ENCODE assay signal across 18 mouse cellular contexts in genomic region chr11:72491130-72491960, GRCm38 (mm10). TPM values are rescaled to one million over a fixed set of nuclear protein-coding genes. Genes with fewer than 3 reads are reported as not detected.
DNase-seq lines count a peak whose midpoint lies in the region; TF ChIP-seq lines count a peak whose summit lies in the region.
"Had no signal": no experiment of that assay in that cellular context is flagged by ENCODE, and none has a peak within 500 bp of the region (broad histone marks: within the 10 kb centered on the region; RNA-seq: fewer than 3 reads in every experiment).

No protein-coding gene starts in this region.

- no peak overlapping the region for H3K27ac ChIP-seq in MEL (ENCODE audit: control insufficient read depth, low read depth, low read length)
- H3K27ac ChIP-seq: embryonic facial prominence, embryonic 12.5 days; midbrain, embryonic 13.5 days; neural tube, embryonic 12.5 days had no signal

- TF ChIP-seq POLR2A in MEL (IDR thresholded peaks at IDR 0.05; ENCODE audit: control insufficient read depth in 1 of 2, insufficient read depth in 1 of 2, low read depth in 1 of 2, low read length in 2 of 2, poor library complexity in 1 of 2): no peak

- DNase-seq in left cerebral cortex, adult 11 months (ENCODE audit: low spot score): peak; percentile 58
- DNase-seq in left cerebral cortex, postnatal 10 days (ENCODE audit: extremely low spot score in 1 of 2, low spot score in 2 of 2): no peak
- DNase-seq in MEL (ENCODE audit: low read depth, low spot score): peak; percentile 55
- DNase-seq in left cerebral cortex, adult 18-20 months (ENCODE audit: low spot score in 2 of 2): peak; percentile 70 to 71
- peak; percentile 71 for DNase-seq in right cerebral cortex, postnatal 25 days
- DNase-seq in T-cell, adult 2 months (ENCODE audit: low spot score): no peak
- DNase-seq in kidney, adult 11 months: no peak
- no peak for DNase-seq in adrenal gland, adult (ENCODE audit: inconsistent age in 2 of 2, low spot score in 1 of 2)
- DNase-seq: adrenal gland, postnatal 36 days; cerebellum, postnatal 36 days; heart, postnatal 4 days; kidney, postnatal 14 days; lung, embryonic 14.5 days had no signal

- intact Hi-C loops in left cerebral cortex, postnatal 10 days (cut with DNase I): loop anchor here (5.0 kb wide), 1 partner anchor 71 kb away; no protein-coding TSS in a partner anchor

- peaks cover 0 to 5% of the 10 kb centered on the region in 2 experiments; a peak in 2 of 4 replicates for H3K36me3 ChIP-seq in MEL (ENCODE audit: control insufficient read depth in 1 of 2, insufficient read depth in 2 of 2, low read length in 2 of 2)
- H3K36me3 ChIP-seq: embryonic facial prominence, embryonic 12.5 days; midbrain, embryonic 13.5 days; neural tube, embryonic 12.5 days had no signal

- H3K9ac ChIP-seq in MEL (ENCODE audit: control insufficient read depth, low read depth, low read length, poor library complexity, severe bottlenecking): no peak overlapping the region
- H3K9ac ChIP-seq: embryonic facial prominence, embryonic 12.5 days; lung, embryonic 14.5 days; midbrain, embryonic 13.5 days; neural tube, embryonic 12.5 days had no signal

- no peak for TF ChIP-seq CTCF in MEL (IDR thresholded peaks at IDR 0.05 in 2 of 3, conservative IDR thresholded peaks at IDR 0.05 in 1 of 3; ENCODE audit: control insufficient read depth in 1 of 3, insufficient read depth in 1 of 3, low read depth in 2 of 3, low read length in 3 of 3, poor library complexity in 1 of 3, severe bottlenecking in 1 of 3)

- TF ChIP-seq EP300 in MEL (IDR thresholded peaks at IDR 0.05; ENCODE audit: low read depth in 1 of 2, low read length in 2 of 2): no peak

- H3K4me1 ChIP-seq in MEL (ENCODE audit: control insufficient read depth in 1 of 2, insufficient read depth in 2 of 2, low read length in 2 of 2): peaks cover 0 to 17% of the 10 kb centered on the region in 2 experiments; a peak in 2 of 4 replicates

- no peak overlapping the region for H3K4me3 ChIP-seq in MEL (ENCODE audit: control insufficient read depth in 1 of 2, insufficient read depth in 1 of 2, low read depth in 2 of 2, low read length in 2 of 2)
- H3K4me3 ChIP-seq: embryonic facial prominence, embryonic 12.5 days; midbrain, embryonic 13.5 days; neural tube, embryonic 12.5 days had no signal

- TF ChIP-seq RAD21 in MEL (IDR thresholded peaks at IDR 0.05; ENCODE audit: low read depth, low read length): no peak

- no peaks in the 10 kb centered on the region for H3K79me2 ChIP-seq in MEL (ENCODE audit: control insufficient read depth, insufficient read depth, low read length, poor library complexity)

- H3K27me3 ChIP-seq in MEL (ENCODE audit: control insufficient read depth in 1 of 2, insufficient read depth in 2 of 2, low read length in 2 of 2): peaks cover 0 to 9% of the 10 kb centered on the region in 2 experiments; a peak in 2 of 4 replicates

- no peaks in the 10 kb centered on the region for H3K9me3 ChIP-seq in MEL (replicated peaks; ENCODE audit: insufficient read depth, low read length)
- H3K9me3 ChIP-seq: embryonic facial prominence, embryonic 12.5 days; midbrain, embryonic 13.5 days; neural tube, embryonic 12.5 days had no signal

TF ChIP-seq in MEL, 35 proteins besides CTCF, POLR2A, EP300 and RAD21:
- TF ChIP-seq NRF1 (IDR thresholded peaks at IDR 0.05; ENCODE audit: insufficient read depth, low read depth, low read length, poor library complexity, severe bottlenecking) (no peak), POLR2AphosphoS2 (IDR thresholded peaks at IDR 0.05; ENCODE audit: low read length) (no peak), TCF12 (IDR thresholded peaks at IDR 0.05; ENCODE audit: low read depth, low read length) (no peak), USF1 (IDR thresholded peaks at IDR 0.05; ENCODE audit: low read depth, low read length) (no peak), HCFC1 (IDR thresholded peaks at IDR 0.05; ENCODE audit: low read depth, low read length) (no peak), MYB (IDR thresholded peaks at IDR 0.05; ENCODE audit: low read depth, low read length) (no peak), MAX (IDR thresholded peaks at IDR 0.05; ENCODE audit: low read length) (no peak), ZMIZ1 (IDR thresholded peaks at IDR 0.05; ENCODE audit: low read depth, low read length) (no peak), MEF2A (IDR thresholded peaks at IDR 0.05; ENCODE audit: extremely low read depth, insufficient replicate concordance, low read depth, low read length, poor library complexity, severe bottlenecking) (no peak), GABPA (IDR thresholded peaks at IDR 0.05; ENCODE audit: low read depth, low read length) (no peak), BHLHE40 (IDR thresholded peaks at IDR 0.05; ENCODE audit: borderline replicate concordance, low read depth, low read length) (no peak), UBTF (IDR thresholded peaks at IDR 0.05; ENCODE audit: borderline replicate concordance, insufficient read depth, low read depth, low read length) (no peak), KAT2A (conservative IDR thresholded peaks at IDR 0.05; ENCODE audit: low read depth, low read length) (no peak), SIN3A (IDR thresholded peaks at IDR 0.05; ENCODE audit: low read length) (no peak), ZNF384 (IDR thresholded peaks at IDR 0.05; ENCODE audit: low read depth, low read length) (no peak)

RNA-seq across cellular contexts. Expression of gene Spns2, which starts 1.6 kb away (rescaled TPM):
- 10 to 100 TPM; 30.8 to 37.4 TPM for total RNA-seq in left cerebral cortex, postnatal 10 days (2021)
- total RNA-seq in MEL (2012; rRNA removed): 0.33 and 0.58 TPM in 2 replicates
- 1 to 10 TPM in 1 of 2 experiments, not detected in 1; 3.0 TPM for polyA plus RNA-seq in MEL (2012; ENCODE audit: insufficient read depth in 1 of 2, insufficient read length in 2 of 2, low read depth in 1 of 2, low replicate concordance in 2 of 2, missing spikeins in 1 of 2)
- total RNA-seq in left cerebral cortex, adult 18-20 months (2021): 10 to 100 TPM; 53.7 to 55.4 TPM
- polyA plus RNA-seq: inflammation-experienced regulatory T-cells, adult 6 months had no signal

RNA-seq across cellular contexts. Expression of gene Mybbp1a, which starts 50.2 kb away (rescaled TPM):
- total RNA-seq in left cerebral cortex, postnatal 10 days (2021): 10 to 100 TPM; 52.8 to 55.9 TPM
- total RNA-seq in MEL (2012; rRNA removed): 328 and 344 TPM in 2 replicates
- polyA plus RNA-seq in MEL (2012; ENCODE audit: insufficient read depth in 1 of 2, insufficient read length in 2 of 2, low read depth in 1 of 2, low replicate concordance in 2 of 2, missing spikeins in 1 of 2): 1,000 to 10,000 TPM in 1 of 2 experiments, 100 to 1,000 TPM in 1; 602 to 3,394 TPM
- total RNA-seq in left cerebral cortex, adult 18-20 months (2021): 10 to 100 TPM; 53.3 to 53.6 TPM

RNA-seq across cellular contexts. Expression of gene Ggt6, which starts 56.0 kb away (rescaled TPM):
- not detected for total RNA-seq in left cerebral cortex, postnatal 10 days (2021)
- total RNA-seq in MEL (2012; rRNA removed): not detected in 2 replicates
- polyA plus RNA-seq in MEL (2012; ENCODE audit: insufficient read depth in 1 of 2, insufficient read length in 2 of 2, low read depth in 1 of 2, low replicate concordance in 2 of 2, missing spikeins in 1 of 2): under 1 TPM in 1 of 2 experiments, not detected in 1; 0.04 TPM
- total RNA-seq in left cerebral cortex, adult 18-20 months (2021): under 1 TPM in 1 of 2 experiments, not detected in 1; 0.23 TPM
- total RNA-seq: heart, postnatal 4 days had no signal
- polyA plus RNA-seq: heart, embryonic 11.5 days; inflammation-experienced regulatory T-cells, adult 6 months; lung, embryonic 14.5 days; midbrain, embryonic 13.5 days; neural tube, embryonic 12.5 days had no signal

RNA-seq across cellular contexts. Expression of gene Spns3, which starts 59.0 kb away (rescaled TPM):
- under 1 TPM in 1 of 2 experiments, not detected in 1; 0.11 TPM for total RNA-seq in left cerebral cortex, postnatal 10 days (2021)
- 5.2 and 10.6 TPM in 2 replicates for total RNA-seq in MEL (2012; rRNA removed)
- polyA plus RNA-seq in MEL (2012; ENCODE audit: insufficient read depth in 1 of 2, insufficient read length in 2 of 2, low read depth in 1 of 2, low replicate concordance in 2 of 2, missing spikeins in 1 of 2): 10 to 100 TPM in 1 of 2 experiments, not detected in 1; 12.7 TPM
- under 1 TPM; 0.21 to 0.28 TPM for total RNA-seq in left cerebral cortex, adult 18-20 months (2021)
- polyA plus RNA-seq: embryonic facial prominence, embryonic 12.5 days; lung, embryonic 14.5 days; midbrain, embryonic 13.5 days; neural tube, embryonic 12.5 days had no signal

Comparison
In these comparisons a context has a peak if more than half of its experiments do, and no peak if none do; other contexts are left out.
1. DNase-seq: peak in left cerebral cortex, adult 11 months (single experiment), MEL (single experiment), left cerebral cortex, adult 18-20 months (2 of 2) and right cerebral cortex, postnatal 25 days (single experiment); none in left cerebral cortex, postnatal 10 days (0 of 2), T-cell, adult 2 months (single experiment), kidney, adult 11 months (single experiment) and adrenal gland, adult (0 of 2).
2. RNA of gene Spns2, which starts 1.6 kb away (total RNA-seq): 53.7 to 55.4 TPM in left cerebral cortex, adult 18-20 months and 30.8 to 37.4 TPM in left cerebral cortex, postnatal 10 days; 0.33 to 0.58 TPM in MEL; every median in the first group is over 10 times any median in the second.